Mouse (Mus musculus): ENCODE results near the gene Tmem179. TPM values are rescaled to one million over a fixed set of nuclear protein-coding genes. Genes with fewer than 3 reads are reported as not detected.

Gene Tmem179
- total RNA-seq, 2 experiments from 2014 or later, result 0.20 to 0.52 TPM

GRCm38 (mm10) chr12:112537233-112537632 lies 20.7 kb upstream of the Tmem179 start:
- no peak for DNase-seq

GRCm38 (mm10) chr12:112533758-112534157 lies 17.2 kb upstream of the Tmem179 start:
- no peak for DNase-seq

GRCm38 (mm10) chr12:112518105-112518504 lies 1.6 kb upstream of the Tmem179 start:
- DNase-seq, result no peak

- DNase-seq, result no peak
Measured at GRCm38 (mm10) chr12:112514897-112515296, 1.6 kb downstream of the Tmem179 start.

- peak; percentile 34 for DNase-seq
Measured at GRCm38 (mm10) chr12:112510733-112511372, 5.7 kb downstream of the Tmem179 start.

GRCm38 (mm10) chr12:112510365-112510732 lies 6.2 kb downstream of the Tmem179 start:
- DNase-seq, result no peak

- DNase-seq, result no peak
Measured at GRCm38 (mm10) chr12:112507984-112508383, 8.6 kb downstream of the Tmem179 start.

GRCm38 (mm10) chr12:112507264-112507663 lies 9.3 kb downstream of the Tmem179 start:
- DNase-seq, result no peak

GRCm38 (mm10) chr12:112506267-112506666 lies 10.3 kb downstream of the Tmem179 start:
- no peak for DNase-seq

- no peak for DNase-seq
Measured at GRCm38 (mm10) chr12:112503003-112503771, 13.4 kb downstream of the Tmem179 start.

GRCm38 (mm10) chr12:112498683-112499082 lies 17.9 kb downstream of the Tmem179 start:
- no peak for DNase-seq

- no peak for DNase-seq
Measured at GRCm38 (mm10) chr12:112497731-112498130, 18.8 kb downstream of the Tmem179 start.

GRCm38 (mm10) chr12:112496136-112496535 lies 20.4 kb downstream of the Tmem179 start:
- DNase-seq, result no peak

GRCm38 (mm10) chr12:112490444-112490939 lies 26.1 kb downstream of the Tmem179 start:
- DNase-seq, result peak; percentile 39

- DNase-seq, result no peak
Measured at GRCm38 (mm10) chr12:112489535-112489934, 27.0 kb downstream of the Tmem179 start.

GRCm38 (mm10) chr12:112489134-112489533 lies 27.4 kb downstream of the Tmem179 start, which contains the start of gene A530016L24Rik:
Gene A530016L24Rik (plus strand): TSS chr12:112489448.
- DNase-seq, result no peak

GRCm38 (mm10) chr12:112473777-112474176 lies 42.8 kb downstream of the Tmem179 start:
- peak; percentile 92 for DNase-seq

- DNase-seq, result no peak
Measured at GRCm38 (mm10) chr12:112470216-112470615, 46.3 kb downstream of the Tmem179 start.

- no peak for DNase-seq
Measured at GRCm38 (mm10) chr12:112469393-112469792, 47.2 kb downstream of the Tmem179 start.

- no peak for DNase-seq
Measured at GRCm38 (mm10) chr12:112467387-112467786, 49.2 kb downstream of the Tmem179 start.

- no peak for DNase-seq
Measured at GRCm38 (mm10) chr12:112465928-112466327, 50.6 kb downstream of the Tmem179 start.

GRCm38 (mm10) chr12:112464516-112464915 lies 52.0 kb downstream of the Tmem179 start:
- no peak for DNase-seq

- no peak for DNase-seq
Measured at GRCm38 (mm10) chr12:112463750-112464444, 52.6 kb downstream of the Tmem179 start.
